Mouse (Mus musculus): ENCODE results near the gene Tlr12. TPM values are rescaled to one million over a fixed set of nuclear protein-coding genes. Genes with fewer than 3 reads are reported as not detected.
"Not testable (repeated sequence)": the region's sequence is repeated elsewhere in the genome, so short reads cannot be mapped to it uniquely, and the experiment has no call there.

Gene Tlr12
- polyA plus RNA-seq (2012; rRNA removed) = 14.3 and 16.1 TPM in 2 replicates

GRCm38 (mm10) chr4:128618246-128618911 lies at the start of gene Tlr12:
Gene Tlr12, minus strand, starts transcription at chr4:128618619.
- no peaks in the 10 kb centered on the region for H3K27me3 ChIP-seq (replicated peaks; ENCODE audit: control insufficient read depth, insufficient read depth, low read length)
- peak; percentile 84 for DNase-seq
- peak within 1 kb of the TSS; percentile 48 for H3K4me3 ChIP-seq (ENCODE audit: insufficient read depth, low read depth, low read length)
- no peak for TF ChIP-seq CTCF (conservative IDR thresholded peaks at IDR 0.05; ENCODE audit: insufficient read depth, insufficient read length, low read depth, low read length)
- TF ChIP-seq POLR2A (IDR thresholded peaks at IDR 0.05; ENCODE audit: low read depth, low read length) = no peak
- H3K27ac ChIP-seq (ENCODE audit: insufficient read depth, low read depth, low read length) = peak within 1 kb of the TSS; percentile 90
- no peaks in the 10 kb centered on the region for H3K36me3 ChIP-seq (ENCODE audit: control insufficient read depth, insufficient read depth, low read length)
- H3K4me1 ChIP-seq (ENCODE audit: control insufficient read depth, insufficient read depth, low read length) = peaks cover 21% of the 10 kb centered on the region
- 32% methylated on average over 15 of the region's 15 CpGs for WGBS

DNA sequence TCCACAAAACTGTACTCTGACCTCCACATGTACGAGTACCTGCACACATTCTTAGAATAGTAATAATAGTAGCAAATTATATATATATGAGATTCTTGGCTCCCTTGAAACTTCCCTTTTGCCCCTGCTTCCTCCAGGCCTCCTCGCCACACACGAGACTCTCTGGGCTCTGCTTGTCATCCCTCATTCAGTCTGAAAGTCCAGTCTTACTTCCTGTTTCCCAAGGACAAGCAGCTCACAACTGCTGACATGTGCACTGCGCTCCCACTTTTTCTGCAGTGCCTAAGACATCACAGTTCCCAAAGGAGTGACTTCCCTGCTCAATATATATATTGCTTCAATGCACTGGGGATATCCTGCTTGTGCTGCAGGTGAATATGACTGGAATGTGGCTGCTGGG lies 48.8 kb upstream of the Tlr12 start:
- not testable (repeated sequence) for H3K36me3 ChIP-seq (ENCODE audit: control insufficient read depth, insufficient read depth, low read length); DNase-seq; H3K4me3 ChIP-seq (ENCODE audit: insufficient read depth, low read depth, low read length); H3K27me3 ChIP-seq (replicated peaks; ENCODE audit: control insufficient read depth, insufficient read depth, low read length); H3K27ac ChIP-seq (ENCODE audit: insufficient read depth, low read depth, low read length)
- peaks cover 11% of the 10 kb centered on the region for H3K4me1 ChIP-seq (ENCODE audit: control insufficient read depth, insufficient read depth, low read length)
- 42% methylated on average over 4 of the region's 4 CpGs for WGBS

- H3K27me3 ChIP-seq (replicated peaks; ENCODE audit: control insufficient read depth, insufficient read depth, low read length); H3K4me3 ChIP-seq (ENCODE audit: insufficient read depth, low read depth, low read length); H3K36me3 ChIP-seq (ENCODE audit: control insufficient read depth, insufficient read depth, low read length): not testable (repeated sequence)
- Histone ChIP-seq H3K4me1 (ENCODE audit: control insufficient read depth, insufficient read depth, low read length) (peaks cover 11% of the 10 kb centered on the region), H3K27ac (ENCODE audit: insufficient read depth, low read depth, low read length) (0 out of 2 replicates have a peak overlapping the region, but pooled peaks have one; percentile 16)
- WGBS = 53% methylated on average over 7 of the region's 7 CpGs
- peak; percentile 24 for DNase-seq
These were observed 47.9 kb upstream of the Tlr12 start for GRCm38 (mm10) chr4:128666362-128666761.

DNA sequence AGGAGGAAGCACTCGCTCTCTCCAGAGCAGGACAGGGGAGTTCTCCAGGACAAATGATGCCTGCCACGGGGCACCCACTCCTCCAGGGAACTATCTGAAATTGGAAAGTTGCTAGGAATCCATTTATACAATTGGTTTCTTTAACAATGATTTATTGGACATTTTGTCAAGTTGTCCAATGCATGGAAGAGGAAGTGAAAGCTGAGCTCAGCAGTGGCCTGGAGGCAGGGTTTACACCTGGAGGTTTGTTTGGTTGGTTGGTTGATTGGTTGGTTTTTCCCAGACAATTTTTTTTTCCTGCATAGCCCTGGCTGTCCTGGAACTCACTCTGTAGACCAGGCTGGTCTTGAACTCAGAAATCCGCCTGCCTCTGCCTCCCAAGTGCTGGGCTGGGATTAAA lies 45.6 kb upstream of the Tlr12 start:
- TF ChIP-seq CTCF (conservative IDR thresholded peaks at IDR 0.05; ENCODE audit: insufficient read depth, insufficient read length, low read depth, low read length) (no peak), POLR2A (IDR thresholded peaks at IDR 0.05; ENCODE audit: low read depth, low read length) (no peak)
- Histone ChIP-seq H3K36me3 (ENCODE audit: control insufficient read depth, insufficient read depth, low read length) (no peaks in the 10 kb centered on the region), H3K27ac (ENCODE audit: insufficient read depth, low read depth, low read length) (no peak overlapping the region), H3K27me3 (replicated peaks; ENCODE audit: control insufficient read depth, insufficient read depth, low read length) (no peaks in the 10 kb centered on the region), H3K4me3 (ENCODE audit: insufficient read depth, low read depth, low read length) (no peak overlapping the region), H3K4me1 (ENCODE audit: control insufficient read depth, insufficient read depth, low read length) (no peaks in the 10 kb centered on the region; the same call in 1 of the 2 replicates)
- 72% methylated on average over 3 of the region's 3 CpGs for WGBS
- DNase-seq = no peak

DNA sequence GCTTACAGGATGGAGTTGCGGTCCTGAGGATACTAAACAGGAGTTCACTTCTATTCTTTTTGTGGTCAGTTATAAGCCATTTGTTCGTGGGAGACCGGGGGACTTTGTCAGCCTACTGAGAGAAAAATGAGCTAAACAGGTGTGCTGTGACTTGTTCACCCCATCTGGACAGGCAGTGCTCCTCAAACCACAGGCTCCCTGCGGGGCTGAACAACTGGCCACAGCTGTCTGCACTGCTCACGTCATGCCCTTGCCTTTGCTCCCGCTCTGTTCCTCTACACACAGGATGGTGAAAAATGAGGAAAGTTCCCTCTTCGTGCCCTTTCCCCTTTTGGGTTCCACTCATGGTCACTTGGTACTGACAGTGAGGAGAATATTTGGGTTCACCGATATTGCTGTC lies 42.6 kb upstream of the Tlr12 start:
- Histone ChIP-seq H3K27me3 (replicated peaks; ENCODE audit: control insufficient read depth, insufficient read depth, low read length) (no peaks in the 10 kb centered on the region), H3K36me3 (ENCODE audit: control insufficient read depth, insufficient read depth, low read length) (no peaks in the 10 kb centered on the region), H3K4me1 (ENCODE audit: control insufficient read depth, insufficient read depth, low read length) (no peaks in the 10 kb centered on the region), H3K4me3 (ENCODE audit: insufficient read depth, low read depth, low read length) (no peak overlapping the region), H3K27ac (ENCODE audit: insufficient read depth, low read depth, low read length) (no peak overlapping the region)
- no peak for DNase-seq
- TF ChIP-seq POLR2A (IDR thresholded peaks at IDR 0.05; ENCODE audit: low read depth, low read length) (no peak), CTCF (conservative IDR thresholded peaks at IDR 0.05; ENCODE audit: insufficient read depth, insufficient read length, low read depth, low read length) (no peak)
- WGBS = 83% methylated on average over 8 of the region's 8 CpGs

- TF ChIP-seq CTCF (conservative IDR thresholded peaks at IDR 0.05; ENCODE audit: insufficient read depth, insufficient read length, low read depth, low read length) = no peak
- no peaks in the 10 kb centered on the region for H3K27me3 ChIP-seq (replicated peaks; ENCODE audit: control insufficient read depth, insufficient read depth, low read length)
These were observed 41.8 kb upstream of the Tlr12 start for GRCm38 (mm10) chr4:128660196-128660595.

DNA sequence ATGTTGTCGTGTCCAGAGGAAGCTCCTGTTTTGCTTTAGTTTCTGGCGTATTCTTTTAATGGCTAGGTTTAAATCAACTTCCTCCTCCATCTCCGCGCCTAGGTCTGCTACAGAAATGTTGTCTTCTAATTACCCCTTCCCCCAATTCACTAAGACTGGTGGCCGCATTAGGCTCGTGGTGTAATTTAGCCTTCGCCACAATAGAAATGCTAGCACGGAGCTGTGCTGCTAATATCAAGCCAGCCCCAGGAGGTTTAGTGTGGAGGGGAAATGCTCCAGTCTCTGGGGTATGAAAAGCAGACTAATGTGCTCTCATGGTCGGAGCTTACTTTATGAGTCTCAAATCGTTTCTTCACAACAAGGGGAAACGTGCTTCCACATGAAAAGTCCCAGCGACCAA lies 37.0 kb upstream of the Tlr12 start:
- TF ChIP-seq POLR2A (IDR thresholded peaks at IDR 0.05; ENCODE audit: low read depth, low read length) (no peak), CTCF (conservative IDR thresholded peaks at IDR 0.05; ENCODE audit: insufficient read depth, insufficient read length, low read depth, low read length) (no peak)
- peak overlapping the region; percentile 73 for H3K4me3 ChIP-seq (ENCODE audit: insufficient read depth, low read depth, low read length)
- no peak for DNase-seq
- H3K27ac ChIP-seq (ENCODE audit: insufficient read depth, low read depth, low read length) = peak overlapping the region; percentile 60; the same call in 1 of the 2 replicates
- H3K36me3 ChIP-seq (ENCODE audit: control insufficient read depth, insufficient read depth, low read length) = no peaks in the 10 kb centered on the region
- H3K4me1 ChIP-seq (ENCODE audit: control insufficient read depth, insufficient read depth, low read length) = peaks cover 7% of the 10 kb centered on the region; the same call in 1 of the 2 replicates
- H3K27me3 ChIP-seq (replicated peaks; ENCODE audit: control insufficient read depth, insufficient read depth, low read length) = no peaks in the 10 kb centered on the region
- WGBS = 4% methylated on average over 12 of the region's 12 CpGs

More at GRCm38 (mm10) chr4:128660196-128660595, 41.8 kb upstream of the Tlr12 start:
- Histone ChIP-seq H3K27ac (ENCODE audit: insufficient read depth, low read depth, low read length) (no peak overlapping the region), H3K36me3 (ENCODE audit: control insufficient read depth, insufficient read depth, low read length) (no peaks in the 10 kb centered on the region), H3K4me1 (ENCODE audit: control insufficient read depth, insufficient read depth, low read length) (peaks cover 7% of the 10 kb centered on the region; the same call in 1 of the 2 replicates), H3K4me3 (ENCODE audit: insufficient read depth, low read depth, low read length) (no peak overlapping the region)
- no peak for DNase-seq
- 82% methylated on average over 8 of the region's 8 CpGs for WGBS
